ENCODE assay signal across 9 mouse cellular contexts in genomic region chr13:95889981-95890545, GRCm38 (mm10). TPM values are rescaled to one million over a fixed set of nuclear protein-coding genes. Genes with fewer than 3 reads are reported as not detected.
DNase-seq lines count a peak whose midpoint lies in the region; ATAC-seq and TF ChIP-seq lines count a peak whose summit lies in the region.
"Had no signal": no experiment of that assay in that cellular context is flagged by ENCODE, and none has a peak within 500 bp of the region (broad histone marks: within the 10 kb centered on the region; RNA-seq: fewer than 3 reads in every experiment).

No protein-coding gene starts in this region.

- no peaks in the 10 kb centered on the region for H3K9me3 ChIP-seq in hindbrain, embryonic 11.5 days (ENCODE audit: control insufficient read depth, low read length)
- no peaks in the 10 kb centered on the region for H3K9me3 ChIP-seq in stomach, postnatal 0 days (ENCODE audit: control insufficient read depth, low read length)

- H3K27ac ChIP-seq in left cerebral cortex, adult 2 months: no peak overlapping the region
- no peak overlapping the region for H3K27ac ChIP-seq in hindbrain, embryonic 11.5 days (ENCODE audit: low read depth, low read length)
- peak overlapping the region; percentile 22; the same call in 1 of the 2 replicates for H3K27ac ChIP-seq in macrophage
- 0 out of 2 replicates have a peak overlapping the region, but pooled peaks have one; percentile 35 for H3K27ac ChIP-seq in stomach, postnatal 0 days (replicated peaks)

- intact Hi-C loops in left cerebral cortex, adult 2 months (cut with DNase I): loop anchor here (2.0 to 5.0 kb wide), 3 partner anchors 69 to 143 kb away; no protein-coding TSS in a partner anchor
- intact Hi-C loops in left cerebral cortex, postnatal 10 days (cut with DNase I): loop anchor here (5.0 kb wide), 1 partner anchor 153 kb away; no protein-coding TSS in a partner anchor

- H3K9ac ChIP-seq in hindbrain, embryonic 11.5 days (ENCODE audit: low read depth, low read length): no peak overlapping the region
- H3K9ac ChIP-seq in stomach, postnatal 0 days (ENCODE audit: low read length): no peak overlapping the region

- H3K27me3 ChIP-seq in hindbrain, embryonic 11.5 days (ENCODE audit: control insufficient read depth, insufficient read depth, low read length): no peaks in the 10 kb centered on the region
- H3K27me3 ChIP-seq in stomach, postnatal 0 days (ENCODE audit: control insufficient read depth, insufficient read depth, low read length): no peaks in the 10 kb centered on the region

- TF ChIP-seq CTCF in left cerebral cortex, adult 2 months (IDR thresholded peaks at IDR 0.05): no peak
- no peak for TF ChIP-seq CTCF in stomach, postnatal 0 days (IDR thresholded peaks at IDR 0.05; ENCODE audit: low read depth)

- peak overlapping the region; percentile 97 for H3K4me2 ChIP-seq in hindbrain, embryonic 11.5 days (replicated peaks; ENCODE audit: low read depth, low read length)
- H3K4me2 ChIP-seq in stomach, postnatal 0 days (replicated peaks; ENCODE audit: low read depth): peak overlapping the region; percentile 98

- H3K36me3 ChIP-seq in hindbrain, embryonic 11.5 days (ENCODE audit: control insufficient read depth, insufficient read depth, low read length): no peaks in the 10 kb centered on the region
- H3K36me3 ChIP-seq in macrophage (ENCODE audit: inconsistent target): no peaks in the 10 kb centered on the region
- no peaks in the 10 kb centered on the region for H3K36me3 ChIP-seq in stomach, postnatal 0 days (ENCODE audit: control insufficient read depth, insufficient read depth, low read length)

- WGBS in hindbrain, embryonic 11.5 days: 22% methylated on average over 8 of the region's 8 CpGs
- WGBS in macrophage (ENCODE audit: missing documents): 50% methylated on average over 8 of the region's 8 CpGs
- WGBS in stomach, postnatal 0 days: 31% methylated on average over 8 of the region's 8 CpGs

- peak overlapping the region; percentile 36 for H3K4me3 ChIP-seq in left cerebral cortex, adult 2 months
- peak overlapping the region; percentile 84 for H3K4me3 ChIP-seq in hindbrain, embryonic 11.5 days (ENCODE audit: low read depth, low read length)
- no peak overlapping the region; the same call in 1 of the 2 replicates for H3K4me3 ChIP-seq in macrophage (ENCODE audit: inconsistent target)
- 0 out of 2 replicates have a peak overlapping the region, but pooled peaks have one; percentile 4 for H3K4me3 ChIP-seq in stomach, postnatal 0 days (ENCODE audit: low read depth, low read length)
- H3K4me3 ChIP-seq: myocyte had no signal

- ATAC-seq in hindbrain, embryonic 11.5 days (ENCODE audit: low FRiP score): no peak
- ATAC-seq in stomach, postnatal 0 days (ENCODE audit: low FRiP score, low TSS enrichment): no peak
- no peak for ATAC-seq in inflammation-experienced regulatory T-cells, adult 6 months

- no peak for DNase-seq in left cerebral cortex, adult 2 months (ENCODE audit: extremely low spot score in 1 of 2, low spot score in 2 of 2)
- no peak for DNase-seq in left cerebral cortex, adult 11 months (ENCODE audit: low spot score)
- peak; percentile 16 for DNase-seq in c-Kit-positive CD71-positive TER-119-positive erythroid progenitor cells, embryonic 14.5 days (ENCODE audit: low spot score)
- peak; percentile 38 for DNase-seq in hindbrain, embryonic 11.5 days (ENCODE audit: low spot score)
- no peak for DNase-seq in stomach, postnatal 0 days (ENCODE audit: low spot score)
- no peak for DNase-seq in left cerebral cortex, postnatal 10 days (ENCODE audit: extremely low spot score in 1 of 2, low spot score in 2 of 2)

- peaks cover 8% of the 10 kb centered on the region for H3K4me1 ChIP-seq in hindbrain, embryonic 11.5 days (replicated peaks; ENCODE audit: control insufficient read depth, insufficient read depth, low read length)
- no peaks in the 10 kb centered on the region for H3K4me1 ChIP-seq in stomach, postnatal 0 days (replicated peaks; ENCODE audit: control insufficient read depth, insufficient read depth)

- no peak for TF ChIP-seq EP300 in stomach, postnatal 0 days (optimal IDR thresholded peaks at IDR 0.05)

- peaks cover 52% of the 10 kb centered on the region for H3K79me2 ChIP-seq in macrophage (ENCODE audit: inconsistent target)

RNA-seq across cellular contexts. Expression of gene Iqgap2, which starts 1.7 kb away (rescaled TPM):
- total RNA-seq in left cerebral cortex, adult 2 months (2021): 10 to 100 TPM; 19.1 to 21.5 TPM
- 17.7 and 20.7 TPM in 2 replicates for polyA plus RNA-seq in hindbrain, embryonic 11.5 days (2014; fragmentation: Nextera tagmentation; extraction: Ambion mirVana)
- 100 to 1,000 TPM in 2 of 26 experiments, 10 to 100 TPM in 24; 22.4 to 112 (median 68.5) TPM for total RNA-seq in macrophage (2018; cell fraction: chromatin; rRNA removed)
- total RNA-seq in macrophage (2018; cell fraction: cytosol; rRNA removed): 10 to 100 TPM; 24.6 to 68.2 (median 47.0) TPM
- 10 to 100 TPM; 35.0 to 80.6 (median 53.5) TPM for total RNA-seq in macrophage (2018; cell fraction: nucleus; rRNA removed)
- polyA plus RNA-seq in macrophage (2018): 34.1 to 70.8 TPM (median 49.3 TPM) in 3 replicates
- 15.3 and 16.5 TPM in 2 replicates for polyA plus RNA-seq in stomach, postnatal 0 days (2015; fragmentation: Nextera tagmentation; extraction: Ambion mirVana)
- 10 to 100 TPM; 10.9 TPM for total RNA-seq in left cerebral cortex, postnatal 10 days (2021)
- 10 to 100 TPM; 12.7 to 20.0 (median 13.9) TPM for polyA plus RNA-seq in inflammation-experienced regulatory T-cells, adult 6 months (2017; shearing (Covaris generic))

Comparison
In these comparisons a context has a peak if more than half of its experiments do, and no peak if none do; other contexts are left out.
1. DNase-seq: peak in c-Kit-positive CD71-positive TER-119-positive erythroid progenitor cells, embryonic 14.5 days (single experiment) and hindbrain, embryonic 11.5 days (single experiment); none in left cerebral cortex, adult 2 months (0 of 2), left cerebral cortex, adult 11 months (single experiment), stomach, postnatal 0 days (single experiment) and left cerebral cortex, postnatal 10 days (0 of 2).
2. H3K27ac ChIP-seq: peak in macrophage (single experiment) and stomach, postnatal 0 days (single experiment); none in left cerebral cortex, adult 2 months (single experiment) and hindbrain, embryonic 11.5 days (single experiment).